Mouse (Mus musculus) cortical plate, adult 2 months (tissue): ENCODE results near the gene Nrxn3.

ENCODE experiments used
- CTCF ChIP-seq: fragments of 200-500 bp; IDR thresholded peaks from 2 replicates; pipeline ENCODE4 v1.5.1; 2011; ENCODE audit warnings: mild to moderate bottlenecking, control low read depth, low read length; ENCODE audit not compliant: insufficient read depth; ENCODE audit errors: extremely low read depth
- POLR2A ChIP-seq: fragments of 200-500 bp; IDR thresholded peaks from 2 replicates; pipeline ENCODE4 v1.6.1; 2011; ENCODE audit warnings: mild to moderate bottlenecking, low read length, control low read depth; ENCODE audit not compliant: insufficient read depth; ENCODE audit errors: extremely low read depth

GRCm38 (mm10) chr12:89932338-89932737 lies 1209.7 kb downstream of the Nrxn3 start:
- TF ChIP-seq CTCF: no peak
- no peak for TF ChIP-seq POLR2A
